Mouse (Mus musculus) brain, adult 2 months (tissue): ENCODE results near the gene Pidd1.
"Not testable (repeated sequence)": the region's sequence is repeated elsewhere in the genome, so short reads cannot be mapped to it uniquely, and the experiment has no call there.

Experiments
- DNase-seq: peaks from one replicate; pipeline ENCODE4 v3.0.0; 2011; ENCODE audit warnings: low read depth, low spot score

Pidd1 gene

DNA sequence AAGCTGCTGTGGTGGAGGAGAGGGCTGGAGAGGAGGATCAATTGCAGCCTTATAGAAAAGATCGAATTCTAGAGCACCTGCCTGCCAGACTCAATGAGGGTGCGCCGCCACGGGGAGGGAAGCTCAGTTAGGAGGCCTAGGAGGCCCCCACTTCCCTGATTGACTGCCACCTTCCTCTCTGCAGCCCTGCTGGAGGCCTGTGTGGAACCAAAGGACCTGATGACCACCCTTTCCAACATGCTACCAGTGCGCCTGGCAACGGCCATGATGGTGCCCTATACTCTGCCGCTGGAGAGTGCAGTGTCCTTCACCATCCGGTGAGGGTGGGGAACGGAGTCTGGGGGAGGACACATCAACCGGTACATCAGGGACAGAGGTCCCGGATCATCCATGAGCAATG lies 14.8 kb upstream of the Pidd1 start:
- no peak for DNase-seq

DNA sequence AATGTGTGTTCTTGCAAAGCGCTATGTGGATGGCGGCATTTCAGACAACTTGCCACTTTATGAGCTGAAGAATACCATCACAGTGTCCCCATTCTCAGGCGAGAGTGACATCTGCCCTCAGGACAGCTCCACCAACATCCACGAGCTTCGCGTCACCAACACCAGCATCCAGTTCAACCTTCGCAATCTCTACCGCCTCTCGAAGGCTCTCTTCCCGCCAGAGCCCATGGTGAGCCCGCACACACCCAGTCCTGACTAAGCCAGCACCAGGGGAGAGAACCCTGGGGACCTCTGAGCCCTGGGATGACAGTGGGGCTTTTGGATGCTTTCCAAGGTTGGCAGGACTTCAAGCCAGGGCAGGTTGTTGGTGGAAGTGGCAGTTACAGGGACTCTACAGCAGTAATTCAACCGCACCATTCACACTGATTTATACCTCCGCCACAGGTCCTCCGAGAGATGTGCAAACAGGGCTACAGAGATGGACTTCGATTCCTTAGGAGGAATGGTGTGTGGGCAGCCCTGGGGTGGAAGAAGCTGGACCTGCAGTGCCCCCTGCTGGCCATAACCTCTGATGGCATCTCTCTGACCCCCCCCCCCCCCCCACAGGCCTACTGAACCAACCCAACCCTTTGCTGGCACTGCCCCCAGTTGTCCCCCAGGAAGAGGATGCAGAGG lies 14.3 kb upstream of the Pidd1 start:
- peak; percentile 71 for DNase-seq

DNA sequence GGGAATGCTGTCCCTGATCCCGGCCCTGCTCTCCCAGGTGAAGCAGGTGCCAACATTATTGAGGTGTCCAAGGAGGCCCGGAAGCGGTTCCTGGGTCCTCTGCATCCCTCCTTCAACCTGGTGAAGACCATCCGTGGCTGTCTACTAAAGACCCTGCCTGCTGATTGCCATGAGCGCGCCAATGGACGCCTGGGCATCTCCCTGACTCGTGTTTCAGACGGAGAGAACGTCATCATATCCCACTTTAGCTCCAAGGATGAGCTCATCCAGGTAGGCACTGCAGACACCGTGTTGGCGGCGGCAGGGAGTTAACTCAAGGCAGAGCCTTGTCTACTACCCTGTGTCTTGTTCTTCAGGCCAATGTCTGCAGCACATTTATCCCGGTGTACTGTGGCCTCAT lies 13.4 kb upstream of the Pidd1 start:
- DNase-seq: no peak

DNA sequence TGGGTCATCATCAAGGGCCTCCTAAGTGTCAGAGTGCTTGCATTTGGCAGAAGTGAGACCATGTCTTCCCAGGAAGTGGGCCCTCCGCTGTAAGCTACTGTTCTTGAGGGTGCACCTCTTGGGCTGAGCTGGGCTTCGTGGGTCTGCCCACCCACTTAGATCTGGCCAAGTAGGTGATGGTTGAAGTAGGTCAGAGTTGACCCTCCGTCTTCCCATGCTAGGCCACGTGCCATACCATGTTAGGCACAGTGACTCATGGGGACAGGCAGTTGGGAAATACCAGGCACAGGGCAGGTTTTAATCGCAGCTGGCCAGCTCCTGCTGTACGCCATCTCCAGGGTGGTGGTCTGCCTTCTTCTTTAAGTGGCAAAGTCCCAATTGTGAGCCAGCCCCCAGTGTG lies 12.9 kb upstream of the Pidd1 start:
- no peak for DNase-seq

DNA sequence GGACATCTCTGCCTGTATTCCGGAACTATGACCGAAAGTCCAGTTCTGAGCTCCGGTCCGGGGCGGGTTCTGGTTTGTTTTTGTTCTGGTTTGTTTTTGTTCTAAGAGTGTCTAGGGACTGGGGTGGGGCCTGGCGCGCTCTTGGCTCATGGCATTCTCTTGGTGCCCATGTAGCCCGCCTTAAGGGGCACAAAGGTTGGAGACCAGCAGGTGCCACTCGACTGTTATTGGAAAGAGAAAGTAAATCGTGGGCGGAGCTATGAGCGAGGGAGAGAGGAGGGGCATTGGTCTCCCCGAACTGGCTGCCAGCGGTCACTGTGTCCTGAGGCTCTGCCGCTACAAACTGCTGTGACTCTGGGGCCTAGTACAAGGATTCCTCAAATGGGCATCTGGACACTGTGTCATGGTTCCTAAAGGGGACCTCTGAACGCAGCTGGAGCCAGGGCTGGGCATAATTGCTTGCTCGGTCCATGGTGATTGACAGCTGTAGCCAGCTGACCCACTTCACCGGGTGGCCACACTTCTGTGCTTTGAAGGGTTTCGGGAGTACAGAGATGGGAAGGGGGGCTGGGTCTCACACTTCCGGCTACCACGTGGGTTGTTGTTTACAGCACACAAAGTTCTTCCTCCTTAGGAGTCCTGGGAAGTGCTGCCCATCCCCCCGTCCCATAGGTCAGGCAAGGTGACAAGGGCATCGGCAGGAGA lies 11.9 kb upstream of the Pidd1 start:
- peak; percentile 79 for DNase-seq

DNA sequence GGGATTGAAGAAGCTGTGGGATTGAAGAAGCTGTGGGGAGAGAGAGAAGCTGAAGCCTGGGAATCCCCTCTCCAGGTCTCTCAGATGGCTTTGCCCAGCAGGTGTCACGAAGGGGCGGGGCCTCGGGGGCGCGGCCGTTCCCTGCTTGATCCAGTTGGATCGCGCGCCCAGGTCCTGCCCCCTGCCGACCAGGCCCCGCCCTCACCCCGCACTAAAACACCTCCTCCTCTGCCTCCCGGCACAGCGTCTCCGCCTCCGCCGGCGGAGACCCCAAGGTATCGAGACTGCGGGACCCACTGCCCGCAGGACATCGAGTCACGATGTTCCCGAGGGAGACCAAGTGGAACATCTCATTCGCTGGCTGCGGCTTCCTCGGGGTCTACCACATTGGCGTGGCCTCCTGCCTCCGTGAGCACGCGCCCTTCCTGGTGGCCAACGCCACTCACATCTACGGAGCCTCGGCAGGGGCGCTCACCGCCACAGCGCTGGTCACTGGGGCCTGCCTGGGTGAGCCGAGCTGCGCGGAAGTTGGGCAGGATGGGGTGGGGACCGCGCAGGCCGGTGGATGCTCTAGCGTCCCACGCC lies 11.2 kb upstream of the Pidd1 start, which contains the start of gene Pnpla2:
TSS of gene Pnpla2 (plus strand) at position 232 of the 585 bp plus-strand sequence.
- peak; percentile 94 for DNase-seq

DNA sequence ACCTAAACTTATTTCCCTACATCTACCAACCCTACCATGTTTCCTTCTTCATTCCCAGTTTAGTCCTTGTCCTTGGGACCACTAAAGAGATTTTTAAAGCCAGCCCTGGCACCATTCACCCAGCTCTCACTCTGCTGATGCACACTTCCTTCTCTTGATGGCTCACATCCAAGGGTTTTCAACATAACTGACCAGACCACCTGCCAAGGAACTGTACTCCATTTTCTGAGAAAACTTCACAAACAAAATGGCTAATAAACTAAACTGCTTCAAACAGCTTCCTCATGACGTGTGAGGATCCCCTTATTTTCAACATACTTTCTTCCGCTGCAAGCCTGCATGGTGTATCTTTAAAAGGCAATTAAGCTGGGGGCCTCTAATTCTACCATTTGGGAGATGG lies 9.8 kb upstream of the Pidd1 start:
- DNase-seq: no peak

DNA sequence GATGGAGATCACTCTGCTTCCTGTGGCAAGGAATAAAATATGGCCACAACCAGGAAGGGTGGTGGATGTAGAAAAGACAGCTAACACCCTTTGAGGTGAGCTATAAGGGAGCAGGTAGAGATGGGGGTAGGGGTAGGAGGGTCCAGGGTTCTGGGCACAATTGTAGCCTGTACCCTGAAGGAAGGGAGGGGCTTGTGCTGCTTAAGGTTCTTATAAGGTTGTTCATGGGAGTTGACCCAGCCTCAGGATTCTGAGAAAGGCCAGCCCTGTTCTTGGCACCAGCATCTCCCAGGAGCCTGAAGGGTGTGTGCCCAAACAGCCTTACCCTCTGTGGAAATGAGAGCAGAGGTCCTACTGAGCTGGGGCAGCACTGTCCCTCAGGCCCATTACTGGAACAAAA lies 8.1 kb upstream of the Pidd1 start:
- DNase-seq: no peak

DNA sequence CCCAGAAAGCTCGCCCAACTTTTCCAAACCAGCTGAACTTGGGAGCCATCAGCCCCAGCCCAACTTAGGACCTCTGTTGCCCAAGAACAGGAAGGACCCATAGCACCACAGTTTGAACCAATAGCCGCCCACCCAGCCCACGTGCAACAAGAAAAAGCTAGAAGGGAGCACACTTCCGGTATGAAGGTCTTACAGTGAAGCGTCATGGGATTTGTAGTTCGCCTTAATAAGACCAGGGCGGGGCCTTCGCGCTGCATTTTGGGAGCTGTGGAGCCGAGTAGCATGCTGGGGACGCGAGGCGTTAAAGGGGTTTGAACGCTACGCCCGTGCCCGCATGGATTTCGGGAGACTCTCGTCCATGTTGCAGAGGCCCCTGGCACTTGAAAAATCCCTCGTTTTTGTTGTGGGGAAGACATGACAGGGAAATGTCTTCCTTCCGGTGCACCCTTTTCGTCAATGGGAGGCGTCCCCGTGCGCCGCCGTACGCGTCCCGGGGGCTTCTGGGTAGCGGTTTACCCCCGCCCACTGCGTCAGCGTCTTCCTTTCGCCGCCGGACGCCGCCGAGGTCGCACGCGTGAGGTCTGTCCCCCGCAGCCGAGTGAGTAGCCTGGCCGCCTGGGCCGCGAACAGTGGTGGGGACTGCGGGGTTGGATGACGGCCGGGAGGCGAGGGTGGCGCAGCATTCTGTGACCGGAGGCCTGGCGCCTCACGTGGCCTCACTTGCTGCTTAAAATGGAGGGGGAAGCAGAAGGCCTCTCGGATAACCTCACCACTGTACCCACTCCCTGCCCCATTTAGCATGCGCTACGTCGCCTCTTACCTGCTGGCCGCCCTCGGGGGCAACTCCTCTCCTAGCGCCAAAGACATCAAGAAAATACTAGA lies 3.5 kb upstream of the Pidd1 start, which contains the start of gene Rplp2:
TSS of gene Rplp2 (plus strand) at position 261 of the 882 bp plus-strand sequence.
- DNase-seq: peak; percentile 97

DNA sequence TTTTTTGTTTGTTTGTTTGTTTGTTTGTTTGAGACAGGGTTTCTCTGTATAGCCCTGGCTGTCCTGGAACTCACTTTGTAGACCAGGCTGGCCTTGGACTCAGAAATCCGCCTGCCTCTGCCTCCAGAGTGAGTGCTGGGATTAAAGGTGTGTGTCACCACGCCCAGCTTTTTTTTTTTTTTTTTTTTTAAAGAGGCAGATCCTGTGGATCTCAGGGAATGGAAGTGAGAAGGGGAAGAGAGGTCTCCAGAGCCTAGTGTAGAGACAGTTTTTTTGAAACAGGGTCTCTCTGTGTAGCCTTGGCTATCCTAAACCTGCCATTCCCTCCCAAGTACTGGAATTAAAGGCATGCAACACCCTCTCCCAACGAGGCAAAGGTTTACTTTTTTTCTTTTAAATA lies 2.5 kb upstream of the Pidd1 start:
- DNase-seq: not testable (repeated sequence)

DNA sequence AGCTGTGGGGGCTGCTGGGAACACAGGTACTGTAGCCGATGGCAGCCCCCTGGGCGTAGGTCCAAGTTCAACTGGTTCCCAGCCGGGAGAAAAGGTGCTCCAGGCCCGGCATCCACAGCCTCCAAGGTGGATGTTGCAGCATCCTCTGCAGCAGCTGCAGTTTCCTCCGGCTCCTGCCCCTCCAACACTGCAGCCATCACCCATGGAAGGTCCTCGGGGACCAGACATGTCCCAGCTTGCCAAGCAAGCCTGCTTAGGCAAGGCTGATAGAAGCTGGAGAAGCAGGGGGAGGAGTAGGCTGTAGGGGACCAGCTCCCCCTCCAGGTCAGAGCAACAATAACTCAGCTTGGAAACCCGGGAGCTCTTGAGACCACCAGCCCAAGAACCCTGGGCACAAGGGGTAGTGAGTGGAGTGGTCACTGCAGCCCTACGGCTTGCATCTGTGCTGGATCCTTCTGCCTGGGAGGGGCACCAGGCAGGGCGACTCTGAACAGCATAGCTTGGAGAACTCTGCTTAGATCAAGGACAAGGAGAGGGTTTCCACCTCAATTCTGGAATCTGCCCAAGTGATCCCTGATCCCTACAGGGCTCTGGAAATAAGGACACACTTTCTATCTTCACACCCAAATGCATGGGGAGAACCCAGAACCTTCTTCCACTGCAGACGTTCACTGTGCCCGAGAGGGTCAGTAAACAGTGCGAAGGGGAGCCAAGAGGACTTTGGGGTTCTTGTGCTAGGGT lies 574 bp downstream of the Pidd1 start:
- DNase-seq: no peak

DNA sequence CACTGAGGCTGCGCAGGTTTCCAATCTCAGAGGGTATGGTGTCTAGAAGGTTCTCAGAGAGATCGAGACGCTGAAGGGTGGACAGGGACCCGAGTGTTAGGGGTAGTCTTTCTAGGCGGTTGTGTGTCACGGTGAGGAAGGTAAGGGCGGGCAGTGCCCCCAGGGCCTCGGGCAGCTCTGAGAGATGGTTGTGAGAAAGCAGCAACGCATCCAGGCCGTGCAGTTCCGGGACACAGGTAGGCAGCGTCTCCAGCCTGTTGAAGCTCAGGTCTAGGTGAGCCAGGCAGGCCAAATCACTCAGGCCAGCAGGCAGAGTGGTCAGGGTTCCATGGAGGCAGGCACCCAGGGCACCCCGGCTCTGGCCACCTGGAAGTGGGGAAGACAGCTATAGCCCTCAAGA lies 1.6 kb downstream of the Pidd1 start:
- DNase-seq: no peak

DNA sequence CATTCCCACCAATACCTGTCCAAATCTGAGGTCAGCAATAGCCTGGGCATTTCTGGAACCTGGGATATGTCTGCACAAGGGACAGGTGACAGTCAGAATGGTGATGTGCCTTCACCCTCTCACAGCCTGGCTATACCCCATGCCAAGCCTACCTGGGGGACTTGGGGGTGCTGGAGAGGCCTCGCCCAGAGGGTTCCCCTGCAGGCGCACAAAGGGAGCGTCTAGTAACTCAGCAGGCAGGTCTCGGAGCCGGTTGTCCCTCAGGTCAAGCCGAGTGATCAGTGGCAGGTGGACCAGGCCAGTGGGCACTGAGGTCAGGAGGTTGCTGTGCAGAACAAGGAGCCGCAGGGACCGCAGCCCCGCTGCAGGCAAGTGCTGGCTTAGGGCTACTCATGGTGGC lies 2.4 kb downstream of the Pidd1 start:
- DNase-seq: no peak

DNA sequence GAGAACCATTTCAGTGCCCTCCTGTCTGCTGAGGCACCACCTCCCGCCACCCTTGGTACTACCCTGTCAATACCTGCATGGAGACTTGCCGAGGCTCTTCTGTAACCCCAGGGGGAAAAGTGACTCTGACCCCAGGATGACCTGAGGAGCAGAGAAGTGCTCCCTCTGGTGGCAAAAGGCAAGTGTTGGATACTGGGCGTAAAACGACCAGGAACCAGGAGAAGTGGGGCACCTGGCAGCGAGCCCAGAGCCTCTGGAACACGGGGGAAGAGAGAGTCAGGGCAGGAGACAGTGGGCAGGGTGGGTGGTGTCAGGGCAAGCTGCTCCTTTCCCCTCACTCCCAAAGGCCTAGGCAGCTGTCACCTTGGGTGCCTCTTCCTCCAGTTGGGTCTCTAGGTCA lies 3.2 kb downstream of the Pidd1 start:
- peak; percentile 79 for DNase-seq

DNA sequence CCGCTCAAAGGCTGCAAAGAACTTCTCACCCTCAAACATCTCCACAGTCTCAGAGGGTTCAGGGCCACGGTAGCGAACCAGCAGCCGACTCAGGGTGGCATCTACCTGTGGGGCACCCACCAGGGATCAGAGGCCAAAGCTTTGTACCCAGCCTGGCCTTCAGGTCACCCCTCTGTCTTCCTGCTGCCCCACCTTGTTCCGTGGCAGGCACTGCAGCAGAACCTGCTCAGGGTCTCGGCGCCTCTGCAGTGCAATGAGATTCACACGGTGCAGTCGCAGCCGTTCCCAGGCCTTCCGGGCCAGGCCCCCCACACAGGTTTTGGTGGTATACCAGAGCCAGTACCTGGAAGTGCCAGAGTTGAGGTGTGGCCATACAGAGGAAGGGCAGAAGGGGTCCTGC lies 4.0 kb downstream of the Pidd1 start:
- no peak for DNase-seq

DNA sequence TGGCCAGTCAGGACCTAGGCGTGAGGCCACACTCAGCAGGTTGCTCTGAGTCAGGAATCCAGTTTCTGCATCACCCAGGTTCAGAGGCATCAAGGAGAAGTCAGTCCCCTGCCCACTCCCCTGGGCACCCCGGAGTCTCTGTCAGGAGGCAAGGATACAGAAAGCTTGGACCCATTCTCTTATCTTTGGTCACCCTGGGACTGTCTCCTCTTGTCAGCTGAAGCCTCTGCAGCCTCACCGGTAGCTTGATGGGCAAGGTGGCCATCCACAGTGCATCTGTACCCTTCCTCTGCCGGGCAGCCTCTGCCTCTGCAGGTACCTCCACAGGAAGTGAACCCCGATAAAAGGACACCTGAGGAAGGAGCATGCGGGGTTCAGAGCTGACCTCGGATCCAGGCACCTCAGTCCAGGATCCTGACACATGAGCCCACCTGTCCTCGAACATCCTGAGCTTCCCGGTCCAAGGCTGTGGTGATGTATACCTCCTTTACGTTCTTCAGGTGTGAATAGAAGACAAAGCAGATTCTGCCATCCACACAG lies 4.6 kb downstream of the Pidd1 start:
- DNase-seq: no peak

DNA sequence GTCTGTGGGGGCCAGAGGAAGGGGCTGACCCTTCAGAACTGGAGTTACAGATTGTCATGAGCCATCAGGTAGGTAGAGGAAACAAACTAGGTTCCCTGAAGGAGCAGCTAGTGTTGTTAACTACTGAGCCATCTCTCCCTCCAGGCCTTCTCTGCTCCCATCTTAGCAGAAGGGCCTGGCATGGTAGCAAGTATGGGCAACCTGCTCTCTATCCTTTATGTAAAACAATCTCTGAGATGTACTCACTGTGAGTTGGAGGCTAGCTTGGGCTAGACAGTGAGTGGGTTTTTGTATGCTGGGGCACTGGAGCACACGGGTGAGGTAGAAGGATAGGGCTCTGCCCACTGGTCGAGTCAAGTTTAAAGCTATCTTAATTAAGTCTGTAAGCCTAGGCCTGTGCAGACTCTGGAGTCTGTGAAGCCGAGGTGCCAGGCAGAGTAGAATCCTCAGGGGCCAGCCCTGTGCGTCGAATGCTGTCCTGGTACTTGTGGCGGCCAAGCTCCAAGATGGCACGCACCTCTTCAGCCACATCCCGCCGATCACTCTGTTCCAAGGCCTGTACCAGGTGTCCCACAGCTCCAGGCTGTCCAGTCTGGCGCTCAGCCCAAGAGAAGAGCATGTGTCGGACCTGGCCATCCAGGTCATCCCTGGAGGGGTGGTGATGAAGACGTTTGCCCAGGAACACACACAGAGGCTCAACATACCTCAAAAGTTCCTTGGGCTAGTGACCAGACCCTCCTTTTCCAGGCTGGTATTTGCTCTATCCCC lies 5.4 kb downstream of the Pidd1 start:
- DNase-seq: peak; percentile 89

DNA sequence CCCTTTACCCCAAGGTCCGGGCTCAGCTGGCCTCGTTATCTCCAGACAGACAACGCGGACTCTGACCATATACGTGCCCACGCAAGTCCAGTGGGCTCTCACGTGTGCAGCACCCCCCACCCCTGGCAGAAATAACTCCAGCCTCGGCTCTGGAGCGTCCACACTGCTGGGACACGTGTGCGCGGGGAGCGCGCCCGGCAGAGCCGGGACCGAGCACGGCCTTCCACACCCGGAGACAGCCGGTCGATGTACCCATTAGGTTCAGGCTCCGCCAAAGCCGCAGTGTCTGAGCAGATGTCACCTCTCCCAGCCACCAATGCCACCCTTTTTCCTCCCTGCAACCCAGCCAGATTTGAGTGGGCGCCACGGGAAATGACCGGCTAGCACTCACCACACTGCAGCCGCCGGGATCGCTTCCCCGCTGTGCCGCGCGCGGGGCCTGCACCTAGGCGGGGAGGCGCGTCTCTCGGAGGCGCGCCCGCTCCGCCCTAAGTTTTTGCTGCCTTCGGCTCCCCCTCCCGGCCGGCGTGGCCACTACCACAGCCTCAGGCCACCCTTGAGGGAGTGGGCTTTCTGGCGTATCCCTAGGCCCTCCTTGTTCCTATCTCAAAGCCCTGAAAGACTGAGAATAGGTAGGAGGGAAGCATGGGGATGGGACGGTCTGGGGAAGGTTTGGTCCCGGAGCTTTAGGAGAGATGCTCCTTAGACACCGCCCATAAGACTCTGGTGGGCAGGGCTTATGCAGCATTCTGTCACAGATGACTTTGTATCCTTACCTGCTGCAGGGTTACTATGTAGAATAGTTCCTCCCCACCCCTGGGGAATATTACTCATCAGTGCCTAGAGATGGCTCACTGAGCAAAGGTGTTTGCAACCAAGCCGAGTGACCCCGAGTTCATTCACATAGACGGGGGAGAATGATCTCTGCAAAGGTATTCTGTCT lies 6.4 kb downstream of the Pidd1 start, which contains the start of gene Slc25a22:
TSS of gene Slc25a22 (minus strand) at position 715 of the 943 bp plus-strand sequence.
- peak; percentile 89 for DNase-seq

DNA sequence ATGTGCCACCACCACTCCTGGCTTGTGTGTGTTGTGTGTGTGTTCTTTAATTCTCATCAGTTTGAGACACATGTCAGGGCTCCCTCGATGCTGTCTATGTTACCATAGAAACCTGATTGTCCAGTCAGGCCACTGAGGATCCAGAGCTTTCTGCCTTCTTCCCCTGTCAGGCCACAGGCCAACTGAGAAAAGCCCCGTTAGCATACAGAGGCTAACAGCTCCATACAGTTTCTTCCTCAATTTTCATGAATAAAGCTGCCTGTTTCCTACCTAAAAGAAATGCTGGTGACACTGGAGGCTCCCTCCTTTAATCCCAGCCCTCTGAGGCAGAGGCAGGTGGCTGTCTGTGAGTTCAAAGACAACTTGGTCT lies 7.3 kb downstream of the Pidd1 start:
- DNase-seq: no peak
